Mouse (Mus musculus): Measurements from ENCODE around the gene Lpar2. TPM values are rescaled to one million over a fixed set of nuclear protein-coding genes. Genes with fewer than 3 reads are reported as not detected.

The Lpar2 gene
- total RNA-seq, 2 experiments from 2014 or later, result 0.05 to 0.07 TPM

GRCm38 (mm10) chr8:69867696-69868326 lies 45.6 kb downstream of the Lpar2 start:
- DNase-seq (ENCODE audit: low spot score), result peak; percentile 30

GRCm38 (mm10) chr8:69870003-69870765 lies 48.0 kb downstream of the Lpar2 start:
- DNase-seq (ENCODE audit: low spot score), result no peak

- DNase-seq (ENCODE audit: low spot score), result no peak
These were observed 48.7 kb downstream of the Lpar2 start for GRCm38 (mm10) chr8:69870907-69871306.

- peak; percentile 61 for DNase-seq (ENCODE audit: low spot score)
These were observed 51.9 kb downstream of the Lpar2 start for GRCm38 (mm10) chr8:69874155-69874554.

DNA sequence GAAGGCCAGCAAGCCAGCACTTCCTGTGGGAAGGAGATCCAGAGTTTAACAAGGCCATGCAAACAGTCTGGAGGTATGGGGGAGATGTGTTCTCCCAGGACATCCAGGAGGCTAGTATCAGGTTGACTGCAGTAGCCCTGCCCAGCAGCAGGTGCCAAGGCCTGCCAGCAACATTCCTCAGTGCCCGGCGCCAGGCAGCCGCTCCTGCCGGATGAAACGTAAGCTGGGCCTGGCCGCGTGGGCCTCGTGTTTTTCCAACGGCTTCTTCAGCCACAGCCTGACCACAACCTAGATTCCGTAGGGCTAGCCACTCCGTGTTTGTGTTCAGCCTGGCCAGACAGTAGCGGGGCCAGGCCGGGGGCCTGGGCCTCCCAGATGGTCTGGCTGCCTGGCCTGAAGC lies 52.4 kb downstream of the Lpar2 start:
- peak; percentile 69 for DNase-seq (ENCODE audit: low spot score)

- no peak for DNase-seq (ENCODE audit: low spot score)
These were observed 53.9 kb downstream of the Lpar2 start for GRCm38 (mm10) chr8:69876097-69876496.

DNA sequence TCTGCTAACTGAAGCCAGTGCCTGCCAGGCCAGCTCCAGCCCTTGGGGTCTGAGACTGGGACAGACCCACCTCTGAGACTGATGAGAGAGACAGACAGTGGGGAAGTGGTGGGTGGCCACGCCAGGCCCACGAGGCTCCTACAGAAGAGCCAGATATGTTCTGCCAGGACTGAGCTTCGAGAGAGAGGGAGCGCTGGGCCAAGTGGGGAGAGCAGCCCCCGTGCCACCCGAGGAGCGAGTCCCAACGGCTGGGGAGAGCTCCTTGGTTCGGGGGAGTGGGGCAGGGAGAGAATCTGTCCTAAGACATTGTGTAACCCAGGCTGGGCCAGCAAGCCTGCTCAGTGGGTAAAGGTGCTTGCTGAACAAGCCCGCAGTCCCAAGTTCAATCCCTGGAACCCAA lies 54.7 kb downstream of the Lpar2 start:
- no peak for DNase-seq (ENCODE audit: low spot score)

GRCm38 (mm10) chr8:69877396-69877795 lies 55.2 kb downstream of the Lpar2 start:
- no peak for DNase-seq (ENCODE audit: low spot score)

- DNase-seq (ENCODE audit: low spot score), result no peak
These were observed 55.8 kb downstream of the Lpar2 start for GRCm38 (mm10) chr8:69877992-69878391.

- no peak for DNase-seq (ENCODE audit: low spot score)
These were observed 57.4 kb downstream of the Lpar2 start for GRCm38 (mm10) chr8:69879678-69880077.

Other genes starting within 250 kb of the Lpar2 start
- 1 to 10 TPM; 5.0 to 6.1 TPM for gene Zfp868, start 196.9 kb upstream of the Lpar2 start, total RNA-seq (2021)
- under 1 TPM; 0.53 to 0.88 TPM for gene Zfp964, start 167.9 kb upstream of the Lpar2 start, total RNA-seq (2021)
- gene Zfp869, start 111.7 kb upstream of the Lpar2 start, total RNA-seq (2021), result 10 to 100 TPM; 15.3 to 15.9 TPM
- 1 to 10 TPM; 3.2 to 5.0 TPM for gene Zfp963, start 72.5 kb upstream of the Lpar2 start, total RNA-seq (2021)
- 1 to 10 TPM; 3.2 to 3.3 TPM for gene Gm20422, start 47.5 kb upstream of the Lpar2 start, total RNA-seq (2021)
- 1 to 10 TPM; 8.4 to 9.4 TPM for gene Atp13a1, start 31.3 kb upstream of the Lpar2 start, total RNA-seq (2021)
- gene Zfp866, start 31.3 kb upstream of the Lpar2 start, total RNA-seq (2021), result 10 to 100 TPM; 14.1 to 14.4 TPM
- gene Gmip, start 13.8 kb upstream of the Lpar2 start, total RNA-seq (2021), result 1 to 10 TPM; 3.5 to 3.8 TPM
- not detected for gene Pbx4, start 10.1 kb downstream of the Lpar2 start, total RNA-seq (2021)
- gene Cilp2, start 65.3 kb downstream of the Lpar2 start, total RNA-seq (2021), result 1 to 10 TPM; 2.5 to 2.7 TPM
- gene Tssk6, start 79.8 kb downstream of the Lpar2 start, total RNA-seq (2021), result not detected
- 100 to 1,000 TPM; 347 to 364 TPM for gene Ndufa13, start 80.1 kb downstream of the Lpar2 start, total RNA-seq (2021)
- 1 to 10 TPM; 8.3 to 9.7 TPM for gene Yjefn3, start 80.3 kb downstream of the Lpar2 start, total RNA-seq (2021)
- gene Gatad2a, start 174.0 kb downstream of the Lpar2 start, total RNA-seq (2021), result 10 to 100 TPM; 28.6 to 38.8 TPM
- gene Mau2, start 220.3 kb downstream of the Lpar2 start, total RNA-seq (2021), result 10 to 100 TPM; 21.7 to 22.5 TPM
- 10 to 100 TPM; 16.1 to 19.5 TPM for gene Sugp1, start 220.4 kb downstream of the Lpar2 start, total RNA-seq (2021)

All from gastrocnemius, adult 18-20 months (tissue).